In genomic region chr1:20409411-20409967, GRCm38 (mm10) we compare ENCODE assay signal across 22 mouse cellular contexts.
DNase-seq lines count a peak whose midpoint lies in the region; ATAC-seq and TF ChIP-seq lines count a peak whose summit lies in the region.
"Had no signal": no experiment of that assay in that cellular context is flagged by ENCODE, and none has a peak within 500 bp of the region (broad histone marks: within the 10 kb centered on the region; RNA-seq: fewer than 3 reads in every experiment).

No protein-coding gene starts in this region.

- H3K27me3 ChIP-seq in hindbrain, embryonic 10.5 days (ENCODE audit: insufficient read depth, poor library complexity, severe bottlenecking), result peaks cover 7% of the 10 kb centered on the region
- H3K27me3 ChIP-seq in hindbrain, embryonic 12.5 days, result no peaks in the 10 kb centered on the region
- no peaks in the 10 kb centered on the region for H3K27me3 ChIP-seq in midbrain, postnatal 0 days (ENCODE audit: insufficient read depth, low read length)
- H3K27me3 ChIP-seq in midbrain, embryonic 13.5 days, result no peaks in the 10 kb centered on the region
- H3K27me3 ChIP-seq: heart, embryonic 15.5 days; limb, embryonic 12.5 days had no signal

- 50% methylated on average over 5 of the region's 5 CpGs for WGBS in hindbrain, embryonic 10.5 days
- 54% methylated on average over 5 of the region's 5 CpGs for WGBS in hindbrain, embryonic 12.5 days
- 54% methylated on average over 5 of the region's 5 CpGs for WGBS in midbrain, postnatal 0 days
- 53% methylated on average over 5 of the region's 5 CpGs for WGBS in midbrain, embryonic 13.5 days

- no peak for ATAC-seq in hindbrain, embryonic 12.5 days (ENCODE audit: low FRiP score)
- no peak for ATAC-seq in midbrain, postnatal 0 days (ENCODE audit: low FRiP score)
- ATAC-seq in midbrain, embryonic 13.5 days, result no peak
- no peak for ATAC-seq in granulocyte monocyte progenitor cell, adult 5-6 weeks (replicated peaks; ENCODE audit: poor library complexity, severe bottlenecking)
- ATAC-seq: liver, postnatal 0 days; lung, postnatal 0 days had no signal

- H3K9me3 ChIP-seq in hindbrain, embryonic 10.5 days, result no peaks in the 10 kb centered on the region
- no peaks in the 10 kb centered on the region for H3K9me3 ChIP-seq in hindbrain, embryonic 12.5 days (replicated peaks)
- H3K9me3 ChIP-seq in midbrain, postnatal 0 days (ENCODE audit: low read length), result no peaks in the 10 kb centered on the region
- no peaks in the 10 kb centered on the region for H3K9me3 ChIP-seq in midbrain, embryonic 13.5 days
- H3K9me3 ChIP-seq: embryonic facial prominence, embryonic 10.5 days; heart, embryonic 15.5 days; limb, embryonic 12.5 days had no signal

- H3K4me1 ChIP-seq in hindbrain, embryonic 10.5 days (replicated peaks), result peaks cover 16% of the 10 kb centered on the region
- H3K4me1 ChIP-seq in hindbrain, embryonic 12.5 days, result 0 out of 2 replicates have a peak, but pooled peaks cover 4% of the 10 kb centered on the region
- no peaks in the 10 kb centered on the region for H3K4me1 ChIP-seq in midbrain, postnatal 0 days (ENCODE audit: insufficient read depth, low read length)
- H3K4me1 ChIP-seq in midbrain, embryonic 13.5 days (replicated peaks), result peaks cover 4% of the 10 kb centered on the region; the same call in 1 of the 2 replicates
- H3K4me1 ChIP-seq: embryonic facial prominence, embryonic 10.5 days; heart, embryonic 15.5 days had no signal

- TF ChIP-seq CTCF in midbrain, postnatal 0 days (IDR thresholded peaks at IDR 0.05), result no peak

- no peak overlapping the region for H3K4me3 ChIP-seq in hindbrain, embryonic 10.5 days
- H3K4me3 ChIP-seq in hindbrain, embryonic 12.5 days, result no peak overlapping the region
- H3K4me3 ChIP-seq in midbrain, postnatal 0 days (ENCODE audit: low read depth, low read length), result no peak overlapping the region
- no peak overlapping the region for H3K4me3 ChIP-seq in midbrain, embryonic 13.5 days (replicated peaks)
- H3K4me3 ChIP-seq: embryonic facial prominence, embryonic 10.5 days; heart, embryonic 15.5 days; limb, embryonic 12.5 days had no signal

- H3K27ac ChIP-seq in hindbrain, embryonic 10.5 days, result no peak overlapping the region
- H3K27ac ChIP-seq in hindbrain, embryonic 12.5 days, result no peak overlapping the region
- no peak overlapping the region for H3K27ac ChIP-seq in midbrain, postnatal 0 days (ENCODE audit: low read depth, low read length)
- H3K27ac ChIP-seq in midbrain, embryonic 13.5 days, result no peak overlapping the region
- H3K27ac ChIP-seq: embryonic facial prominence, embryonic 10.5 days; heart, embryonic 15.5 days; limb, embryonic 12.5 days; macrophage had no signal

- no peak overlapping the region for H3K9ac ChIP-seq in hindbrain, embryonic 12.5 days
- H3K9ac ChIP-seq in midbrain, postnatal 0 days (replicated peaks; ENCODE audit: low read length, poor library complexity, severe bottlenecking), result no peak overlapping the region
- no peak overlapping the region for H3K9ac ChIP-seq in midbrain, embryonic 13.5 days (replicated peaks)
- H3K9ac ChIP-seq: heart, embryonic 15.5 days; limb, embryonic 12.5 days; liver, postnatal 0 days had no signal

- H3K36me3 ChIP-seq in hindbrain, embryonic 10.5 days, result no peaks in the 10 kb centered on the region
- H3K36me3 ChIP-seq in hindbrain, embryonic 12.5 days, result no peaks in the 10 kb centered on the region
- H3K36me3 ChIP-seq in midbrain, postnatal 0 days (ENCODE audit: insufficient read depth, low read length), result no peaks in the 10 kb centered on the region
- no peaks in the 10 kb centered on the region for H3K36me3 ChIP-seq in midbrain, embryonic 13.5 days
- H3K36me3 ChIP-seq: embryonic facial prominence, embryonic 10.5 days; heart, embryonic 15.5 days; limb, embryonic 12.5 days had no signal

- H3K4me2 ChIP-seq in hindbrain, embryonic 12.5 days (replicated peaks), result no peak overlapping the region
- H3K4me2 ChIP-seq in midbrain, postnatal 0 days (ENCODE audit: low read depth, low read length, poor library complexity, severe bottlenecking), result no peak overlapping the region
- H3K4me2 ChIP-seq in midbrain, embryonic 13.5 days (replicated peaks), result no peak overlapping the region
- H3K4me2 ChIP-seq: heart, embryonic 15.5 days; limb, embryonic 12.5 days; liver, embryonic 11.5 days had no signal

- peak; percentile 8 for DNase-seq in adrenal gland, postnatal 10 days
- no peak for DNase-seq in adrenal gland, postnatal 4 days (ENCODE audit: low spot score in 2 of 2)
- peak; percentile 44 for DNase-seq in hindbrain, embryonic 10.5 days (ENCODE audit: low spot score)
- peak; percentile 30 for DNase-seq in midbrain, postnatal 0 days (ENCODE audit: low spot score)
- peak; percentile 38 for DNase-seq in gonadal fat pad, adult 2 months (ENCODE audit: low read depth)
- DNase-seq: adrenal gland, postnatal 14 days; cerebellum, adult 11 months; cerebellum, adult 9-11 months; gastrocnemius, postnatal 25 days; heart, postnatal 36 days; kidney, adult 2 months; kidney, postnatal 10 days; liver, postnatal 0 days had no signal

Comparison
In these comparisons a context has a peak if more than half of its experiments do, and no peak if none do; other contexts are left out.
1. DNase-seq: peak in adrenal gland, postnatal 10 days (single experiment), hindbrain, embryonic 10.5 days (single experiment), midbrain, postnatal 0 days (single experiment) and gonadal fat pad, adult 2 months (single experiment); none in adrenal gland, postnatal 4 days (0 of 2).